ENCODE assay signal across 18 mouse cellular contexts in the genomic region with DNA sequence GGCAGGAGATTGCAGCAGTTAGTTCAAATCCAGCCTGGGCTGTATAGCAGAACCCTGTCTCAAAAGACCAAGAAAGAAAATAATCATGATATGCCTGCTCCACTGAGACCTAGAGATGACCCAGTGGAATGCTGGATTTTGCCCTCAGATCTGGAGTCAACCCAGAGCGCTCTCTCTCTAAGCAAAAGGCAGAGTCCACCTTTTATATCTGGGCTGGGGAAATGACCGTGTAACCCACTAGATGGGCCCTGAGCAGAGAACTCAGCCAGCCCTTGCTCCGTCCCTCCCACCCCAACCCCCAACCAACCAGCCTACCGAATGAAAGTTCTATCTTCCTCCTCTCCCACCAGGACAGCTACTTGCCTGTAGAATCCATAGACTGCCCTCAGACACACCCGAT.
A peak's percentile ranks its signal among the peaks of the same experiment; 100 is the strongest.
DNase-seq lines count a peak whose midpoint lies in the region; ATAC-seq and TF ChIP-seq lines count a peak whose summit lies in the region.
"Had no signal": no experiment of that assay in that cellular context is flagged by ENCODE, and none has a peak within 500 bp of the region (broad histone marks: within the 10 kb centered on the region; RNA-seq: fewer than 3 reads in every experiment).

No protein-coding gene starts in this region.

- H3K27ac ChIP-seq in kidney, embryonic 15.5 days, result no peak overlapping the region
- peak overlapping the region; percentile 81 for H3K27ac ChIP-seq in liver, adult 2 months (replicated peaks; ENCODE audit: insufficient read depth, low read depth, low read length)
- no peak overlapping the region for H3K27ac ChIP-seq in liver, embryonic 11.5 days (ENCODE audit: low read depth, low read length)
- H3K27ac ChIP-seq: forebrain, embryonic 13.5 days; gastrocnemius, adult 2 months had no signal

- no peak overlapping the region for H3K4me3 ChIP-seq in kidney, embryonic 15.5 days (replicated peaks)
- no peak overlapping the region for H3K4me3 ChIP-seq in liver, adult 2 months (ENCODE audit: insufficient read depth, low read depth, low read length)
- H3K4me3 ChIP-seq in liver, embryonic 11.5 days (ENCODE audit: low read depth, low read length), result no peak overlapping the region
- H3K4me3 ChIP-seq: embryonic facial prominence, embryonic 10.5 days; forebrain, embryonic 13.5 days; gastrocnemius, adult 2 months; heart, embryonic 12.5 days; hindbrain, embryonic 12.5 days had no signal

- TF ChIP-seq POLR2A in liver, adult 2 months (IDR thresholded peaks at IDR 0.05; ENCODE audit: extremely low read depth, insufficient read depth, low read length), result no peak

- WGBS in kidney, embryonic 15.5 days, result 72% methylated on average over 5 of the region's 5 CpGs
- 22% methylated on average over 5 of the region's 5 CpGs for WGBS in liver, adult 2 months
- 53% methylated on average over 5 of the region's 5 CpGs for WGBS in liver, embryonic 11.5 days

- no peak for ATAC-seq in kidney, embryonic 15.5 days (replicated peaks; ENCODE audit: low FRiP score)
- ATAC-seq in liver, embryonic 11.5 days (replicated peaks; ENCODE audit: low FRiP score), result no peak
- ATAC-seq: forebrain, embryonic 13.5 days had no signal

- H3K36me3 ChIP-seq in kidney, embryonic 15.5 days, result no peaks in the 10 kb centered on the region
- H3K36me3 ChIP-seq in liver, adult 2 months (ENCODE audit: control insufficient read depth, insufficient read depth, low read length), result no peaks in the 10 kb centered on the region
- no peaks in the 10 kb centered on the region for H3K36me3 ChIP-seq in liver, embryonic 11.5 days (ENCODE audit: control insufficient read depth, insufficient read depth, low read length)
- H3K36me3 ChIP-seq: embryonic facial prominence, embryonic 10.5 days; heart, embryonic 12.5 days; hindbrain, embryonic 12.5 days had no signal

- 0 out of 2 replicates have a peak, but pooled peaks cover 8% of the 10 kb centered on the region for H3K27me3 ChIP-seq in kidney, embryonic 15.5 days
- H3K27me3 ChIP-seq in liver, adult 2 months (ENCODE audit: control insufficient read depth, insufficient read depth, low read length), result no peaks in the 10 kb centered on the region
- no peaks in the 10 kb centered on the region; the same call in 1 of the 2 replicates for H3K27me3 ChIP-seq in liver, embryonic 11.5 days (replicated peaks; ENCODE audit: control insufficient read depth, insufficient read depth, low read length)
- H3K27me3 ChIP-seq: forebrain, embryonic 13.5 days; hindbrain, embryonic 12.5 days had no signal

- no peak for TF ChIP-seq CTCF in liver, adult 2 months (IDR thresholded peaks at IDR 0.05; ENCODE audit: low read depth, low read length)

- H3K79me2 ChIP-seq in liver, adult 2 months (ENCODE audit: control insufficient read depth, insufficient read depth, low read length), result no peaks in the 10 kb centered on the region

- 0 out of 2 replicates have a peak, but pooled peaks cover 3% of the 10 kb centered on the region for H3K4me1 ChIP-seq in kidney, embryonic 15.5 days
- H3K4me1 ChIP-seq in liver, adult 2 months (ENCODE audit: control insufficient read depth, insufficient read depth, low read length), result peaks cover 46% of the 10 kb centered on the region
- no peaks in the 10 kb centered on the region for H3K4me1 ChIP-seq in liver, embryonic 11.5 days (replicated peaks; ENCODE audit: control insufficient read depth, insufficient read depth, low read length)

- peak; percentile 19 for DNase-seq in kidney, adult 18-20 months
- peak; percentile 90 for DNase-seq in liver, adult 2 months (ENCODE audit: extremely low read depth, low read depth, low spot score)
- DNase-seq in liver, embryonic 11.5 days (ENCODE audit: low spot score), result no peak
- DNase-seq in kidney, postnatal 14 days, result peak; percentile 39
- peak; percentile 26 to 53 for DNase-seq in kidney, postnatal 25 days
- no peak for DNase-seq in spleen, adult 18-20 months
- DNase-seq: adrenal gland, adult 2 months; adrenal gland, postnatal 25 days; cerebellum, adult 18-20 months; cerebellum, adult 9-11 months; cerebellum, postnatal 36 days; gastrocnemius, adult 2 months; gastrocnemius, postnatal 25 days had no signal

- no peaks in the 10 kb centered on the region for H3K9me3 ChIP-seq in kidney, embryonic 15.5 days (replicated peaks)
- no peaks in the 10 kb centered on the region for H3K9me3 ChIP-seq in liver, embryonic 11.5 days (ENCODE audit: control insufficient read depth, low read length)
- H3K9me3 ChIP-seq: embryonic facial prominence, embryonic 10.5 days; forebrain, embryonic 13.5 days; heart, embryonic 12.5 days; hindbrain, embryonic 12.5 days had no signal

- no peak overlapping the region for H3K9ac ChIP-seq in kidney, embryonic 15.5 days
- peak overlapping the region; percentile 6; the same call in 1 of the 2 replicates for H3K9ac ChIP-seq in liver, adult 2 months (ENCODE audit: low read depth, low read length)
- H3K9ac ChIP-seq in liver, embryonic 11.5 days (ENCODE audit: low read depth, low read length), result no peak overlapping the region
- H3K9ac ChIP-seq: forebrain, embryonic 13.5 days; heart, embryonic 12.5 days; hindbrain, embryonic 12.5 days had no signal

- no peak overlapping the region for H3K4me2 ChIP-seq in kidney, embryonic 15.5 days
- H3K4me2 ChIP-seq in liver, embryonic 11.5 days, result no peak overlapping the region
- H3K4me2 ChIP-seq: forebrain, embryonic 13.5 days; heart, embryonic 12.5 days; hindbrain, embryonic 12.5 days had no signal

Comparison
In these comparisons a context has a peak if more than half of its experiments do, and no peak if none do; other contexts are left out.
1. DNase-seq: peak in kidney, adult 18-20 months (single experiment), liver, adult 2 months (single experiment), kidney, postnatal 14 days (single experiment) and kidney, postnatal 25 days (2 of 2); none in liver, embryonic 11.5 days (single experiment) and spleen, adult 18-20 months (0 of 2).